Mouse (Mus musculus) liver, postnatal 0 days (tissue): ENCODE results near the gene Syt11. TPM values are rescaled to one million over a fixed set of nuclear protein-coding genes. Genes with fewer than 3 reads are reported as not detected.

Experiments
- ATAC-seq: fragments of 200-750 bp; cut with Nextera tagmentation; 2 replicates; pipeline ENCODE4 v1.8.0; 2017; ENCODE audit warnings: mild to moderate bottlenecking, moderate library complexity
- DNase-seq: peaks from one replicate; pipeline ENCODE4 v3.0.0-alpha.2; 2016
- H3K27ac ChIP-seq: fragments of 300-500 bp; sonication (generic); 2 replicates; pipeline ENCODE4 v1.5.1; 2014; ENCODE audit warnings: antibody characterized with exemption, moderate library complexity, mild to moderate bottlenecking, low read depth
- H3K27me3 ChIP-seq: fragments of 300-500 bp; sonication (generic); 2 replicates; pipeline ENCODE4 v1.6.1; 2014; ENCODE audit warnings: low read length, control low read depth, mixed read lengths; ENCODE audit not compliant: insufficient read depth
- H3K36me3 ChIP-seq: fragments of 300-500 bp; sonication (generic); replicated peaks from 2 replicates; pipeline ENCODE4 v1.6.1; 2014; ENCODE audit warnings: mild to moderate bottlenecking, control low read depth, low read length, moderate library complexity, mixed read lengths; ENCODE audit not compliant: insufficient read depth
- H3K4me1 ChIP-seq: fragments of 300-500 bp; sonication (generic); 2 replicates; pipeline ENCODE4 v1.6.1; 2014; ENCODE audit warnings: antibody characterized with exemption, mild to moderate bottlenecking, control low read depth; ENCODE audit not compliant: insufficient read depth
- H3K4me2 ChIP-seq: fragments of 300-500 bp; sonication (generic); 2 replicates; pipeline ENCODE4 v1.6.1; 2014; ENCODE audit warnings: low read depth, mild to moderate bottlenecking, low read length, moderate library complexity, mixed read lengths
- H3K4me3 ChIP-seq: fragments of 300-500 bp; sonication (generic); 2 replicates; pipeline ENCODE4 v1.5.1; 2014; ENCODE audit warnings: low read depth, low read length
- H3K9ac ChIP-seq: fragments of 300-500 bp; sonication (generic); replicated peaks from 2 replicates; pipeline ENCODE4 v1.6.1; 2014; ENCODE audit warnings: mild to moderate bottlenecking, moderate library complexity
- H3K9me3 ChIP-seq: fragments of 300-500 bp; sonication (generic); 2 replicates; pipeline ENCODE4 v1.6.1; 2016; ENCODE audit warnings: mild to moderate bottlenecking, control low read depth, low read length, mixed read lengths
- CTCF ChIP-seq: sonication (generic); IDR thresholded peaks from 2 replicates; pipeline ENCODE4 v1.5.1; 2016; ENCODE audit warnings: antibody characterized with exemption, low read depth
- EP300 ChIP-seq: IDR thresholded peaks from 2 replicates; pipeline ENCODE4 v1.6.1; 2016; ENCODE audit warnings: antibody characterized with exemption, low read depth, mild to moderate bottlenecking
- WGBS: fragments of 180-500 bp; shearing (Covaris S2); extraction: QIAGEN DNeasy Blood & Tissue Kit; methylation state at CpG from one replicate; pipeline ENCODE4 v1.1.7; 2014; ENCODE audit not compliant: insufficient replicate concordance; 5-methylcytosine and 5-hydroxymethylcytosine counted together
- polyA plus RNA-seq: library from polyadenylated mRNA; unstranded; fragments of >200 nt; fragmentation: Nextera tagmentation; extraction: Ambion mirVana; gene quantifications from 2 replicates; pipeline ENCODE4 v1.2.1, GENCODE M21; 2015

The Syt11 gene
- polyA plus RNA-seq, 1 experiment from 2014 or later, result 0.51 TPM

GRCm38 (mm10) chr3:88745534-88745933 is 29.4 kb downstream of the Syt11 start:
- DNase-seq (no peak), ATAC-seq (no peak)
- H3K36me3 ChIP-seq, result no peaks in the 10 kb centered on the region
- no peak overlapping the region for H3K4me3 ChIP-seq
- H3K9ac ChIP-seq, result no peak overlapping the region
- no peak overlapping the region for H3K27ac ChIP-seq
- peaks cover 3% of the 10 kb centered on the region; the same call in 1 of the 2 replicates for H3K9me3 ChIP-seq
- TF ChIP-seq CTCF, result no peak
- H3K4me2 ChIP-seq, result no peak overlapping the region
- H3K27me3 ChIP-seq, result no peaks in the 10 kb centered on the region
- 77% methylated on average over 9 of the region's 9 CpGs for WGBS
- no peaks in the 10 kb centered on the region for H3K4me1 ChIP-seq

GRCm38 (mm10) chr3:88740147-88740546 is 34.8 kb downstream of the Syt11 start:
- H3K27me3 ChIP-seq, result no peaks in the 10 kb centered on the region
- ATAC-seq (no peak), DNase-seq (no peak)
- no peak overlapping the region for H3K27ac ChIP-seq
- no peak overlapping the region for H3K4me3 ChIP-seq
- TF ChIP-seq EP300 (no peak), CTCF (peak; percentile 35)
- H3K4me2 ChIP-seq, result no peak overlapping the region
- no peaks in the 10 kb centered on the region for H3K9me3 ChIP-seq
- H3K4me1 ChIP-seq, result no peaks in the 10 kb centered on the region
- 86% methylated on average over 3 of the region's 3 CpGs for WGBS
- no peaks in the 10 kb centered on the region for H3K36me3 ChIP-seq
- H3K9ac ChIP-seq, result no peak overlapping the region

- no peak overlapping the region for H3K4me2 ChIP-seq
- ATAC-seq, result peak; percentile 82
- DNase-seq, result peak; percentile 79
- no peak overlapping the region for H3K9ac ChIP-seq
- TF ChIP-seq EP300 (no peak), CTCF (peak; percentile 91)
- no peaks in the 10 kb centered on the region for H3K9me3 ChIP-seq
- H3K27me3 ChIP-seq, result no peaks in the 10 kb centered on the region
- H3K4me1 ChIP-seq, result no peaks in the 10 kb centered on the region
- H3K36me3 ChIP-seq, result no peaks in the 10 kb centered on the region
- H3K4me3 ChIP-seq, result no peak overlapping the region
- WGBS, result 29% methylated on average over 3 of the region's 3 CpGs
- no peak overlapping the region for H3K27ac ChIP-seq
Observed at GRCm38 (mm10) chr3:88738641-88739040, 36.3 kb downstream of the Syt11 start.

- Histone ChIP-seq H3K27ac (no peak overlapping the region), H3K4me1 (no peaks in the 10 kb centered on the region), H3K36me3 (no peaks in the 10 kb centered on the region), H3K27me3 (no peaks in the 10 kb centered on the region), H3K4me3 (no peak overlapping the region), H3K9ac (no peak overlapping the region), H3K4me2 (no peak overlapping the region), H3K9me3 (no peaks in the 10 kb centered on the region)
- no peak for DNase-seq
- TF ChIP-seq EP300 (no peak), CTCF (no peak)
- ATAC-seq, result no peak
- 81% methylated on average over 2 of the region's 2 CpGs for WGBS
Observed at GRCm38 (mm10) chr3:88736556-88736955, 38.4 kb downstream of the Syt11 start.

- Histone ChIP-seq H3K9ac (peak overlapping the region; percentile 39; the same call in 1 of the 2 replicates), H3K9me3 (no peaks in the 10 kb centered on the region), H3K36me3 (peaks cover 25% of the 10 kb centered on the region), H3K4me3 (peak overlapping the region; percentile 94), H3K4me2 (peak overlapping the region; percentile 88), H3K4me1 (peaks cover 26% of the 10 kb centered on the region), H3K27ac (peak overlapping the region; percentile 77), H3K27me3 (no peaks in the 10 kb centered on the region)
- WGBS, result 46% methylated on average over 2 of the region's 2 CpGs
- ATAC-seq (peak; percentile 82), DNase-seq (peak; percentile 43)
- TF ChIP-seq EP300 (no peak), CTCF (peak; percentile 43)
Observed at GRCm38 (mm10) chr3:88719098-88719497, 55.9 kb downstream of the Syt11 start.

GRCm38 (mm10) chr3:88717831-88718230 is 57.1 kb downstream of the Syt11 start:
- peaks cover 26% of the 10 kb centered on the region for H3K4me1 ChIP-seq
- TF ChIP-seq EP300, result no peak
- TF ChIP-seq CTCF, result no peak
- no peak for ATAC-seq
- peak overlapping the region; percentile 39 for H3K9ac ChIP-seq
- H3K9me3 ChIP-seq, result no peaks in the 10 kb centered on the region
- H3K4me2 ChIP-seq, result peak overlapping the region; percentile 88
- no peak for DNase-seq
- H3K4me3 ChIP-seq, result peak overlapping the region; percentile 94
- no peaks in the 10 kb centered on the region for H3K27me3 ChIP-seq
- H3K36me3 ChIP-seq, result peaks cover 29% of the 10 kb centered on the region
- peak overlapping the region; percentile 77 for H3K27ac ChIP-seq
- WGBS, result 15% methylated on average over 1 of the region's 1 CpGs

GRCm38 (mm10) chr3:88717198-88717798 is 57.7 kb downstream of the Syt11 start:
- 4% methylated on average over 9 of the region's 9 CpGs for WGBS
- Histone ChIP-seq H3K9me3 (no peaks in the 10 kb centered on the region), H3K4me2 (peak overlapping the region; percentile 88), H3K4me1 (peaks cover 26% of the 10 kb centered on the region), H3K4me3 (peak overlapping the region; percentile 94), H3K9ac (peak overlapping the region; percentile 87), H3K27ac (peak overlapping the region; percentile 87), H3K36me3 (peaks cover 35% of the 10 kb centered on the region), H3K27me3 (no peaks in the 10 kb centered on the region)
- DNase-seq (peak; percentile 38), ATAC-seq (peak; percentile 53)
- no peak for TF ChIP-seq EP300
- 0 out of 2 replicates have a peak, but pooled peaks have one; percentile 2 for TF ChIP-seq CTCF
